Mouse (Mus musculus) embryonic facial prominence, embryonic 13.5 days (tissue): ENCODE measurements at regions not wholly inside any gene's neighbourhood (a gene's known extent, or its start where the extent isn't known, plus 50 kb on each side); places are given as distances from the start of the nearest gene placed in this dataset.

Source experiments
- ATAC-seq: fragments of 200-750 bp; cut with Nextera tagmentation; 2 replicates; pipeline ENCODE4 v1.8.0; 2017; ENCODE audit warnings: low read depth; ENCODE audit not compliant: insufficient number of reproducible peaks, insufficient read depth, low FRiP score, low TSS enrichment
- H3K27ac ChIP-seq: fragments of 300-500 bp; sonication (generic); 2 replicates; pipeline ENCODE4 v1.5.1; 2015; ENCODE audit warnings: moderate library complexity, mild to moderate bottlenecking, inconsistent platforms
- H3K27me3 ChIP-seq: fragments of 300-500 bp; sonication (generic); 2 replicates; pipeline ENCODE4 v1.6.1; 2015; ENCODE audit warnings: mild to moderate bottlenecking, inconsistent platforms
- H3K36me3 ChIP-seq: fragments of 300-500 bp; sonication (generic); 2 replicates; pipeline ENCODE4 v1.6.1; 2015; ENCODE audit warnings: mild to moderate bottlenecking, inconsistent platforms
- H3K4me1 ChIP-seq: fragments of 300-500 bp; sonication (generic); 2 replicates; pipeline ENCODE4 v1.6.1; 2015; ENCODE audit warnings: inconsistent platforms
- H3K4me2 ChIP-seq: fragments of 300-500 bp; sonication (generic); 2 replicates; pipeline ENCODE4 v1.6.1; 2015; ENCODE audit warnings: moderate library complexity, mild to moderate bottlenecking, inconsistent platforms
- H3K4me3 ChIP-seq: fragments of 300-500 bp; sonication (generic); 2 replicates; pipeline ENCODE4 v1.5.1; 2015; ENCODE audit warnings: mild to moderate bottlenecking, inconsistent platforms
- H3K9ac ChIP-seq: fragments of 300-500 bp; sonication (generic); 2 replicates; pipeline ENCODE4 v1.6.1; 2015; ENCODE audit warnings: mild to moderate bottlenecking, inconsistent platforms
- H3K9me3 ChIP-seq: fragments of 300-500 bp; sonication (generic); 2 replicates; pipeline ENCODE4 v1.6.1; 2016; ENCODE audit warnings: inconsistent platforms
- WGBS: fragments of 180-500 bp; shearing (Covaris S2); methylation state at CpG from one replicate; pipeline ENCODE4 v1.1.7; 2015; ENCODE audit warnings: mixed read lengths; 5-methylcytosine and 5-hydroxymethylcytosine counted together

GRCm38 (mm10) chr2:137924576-137924975 lies 331.8 kb upstream of the Btbd3 start:
- H3K4me3 ChIP-seq: no peak overlapping the region
- no peak for ATAC-seq
- 24% methylated on average over 2 of the region's 2 CpGs for WGBS

GRCm38 (mm10) chr2:137898425-137898824 lies 357.9 kb upstream of the Btbd3 start:
- ATAC-seq: no peak

More at GRCm38 (mm10) chr2:137924576-137924975, 331.8 kb upstream of the Btbd3 start:
- Histone ChIP-seq H3K27me3 (no peaks in the 10 kb centered on the region), H3K9me3 (no peaks in the 10 kb centered on the region), H3K9ac (no peak overlapping the region), H3K27ac (no peak overlapping the region), H3K36me3 (no peaks in the 10 kb centered on the region), H3K4me1 (peaks cover 11% of the 10 kb centered on the region), H3K4me2 (no peak overlapping the region)

DNA sequence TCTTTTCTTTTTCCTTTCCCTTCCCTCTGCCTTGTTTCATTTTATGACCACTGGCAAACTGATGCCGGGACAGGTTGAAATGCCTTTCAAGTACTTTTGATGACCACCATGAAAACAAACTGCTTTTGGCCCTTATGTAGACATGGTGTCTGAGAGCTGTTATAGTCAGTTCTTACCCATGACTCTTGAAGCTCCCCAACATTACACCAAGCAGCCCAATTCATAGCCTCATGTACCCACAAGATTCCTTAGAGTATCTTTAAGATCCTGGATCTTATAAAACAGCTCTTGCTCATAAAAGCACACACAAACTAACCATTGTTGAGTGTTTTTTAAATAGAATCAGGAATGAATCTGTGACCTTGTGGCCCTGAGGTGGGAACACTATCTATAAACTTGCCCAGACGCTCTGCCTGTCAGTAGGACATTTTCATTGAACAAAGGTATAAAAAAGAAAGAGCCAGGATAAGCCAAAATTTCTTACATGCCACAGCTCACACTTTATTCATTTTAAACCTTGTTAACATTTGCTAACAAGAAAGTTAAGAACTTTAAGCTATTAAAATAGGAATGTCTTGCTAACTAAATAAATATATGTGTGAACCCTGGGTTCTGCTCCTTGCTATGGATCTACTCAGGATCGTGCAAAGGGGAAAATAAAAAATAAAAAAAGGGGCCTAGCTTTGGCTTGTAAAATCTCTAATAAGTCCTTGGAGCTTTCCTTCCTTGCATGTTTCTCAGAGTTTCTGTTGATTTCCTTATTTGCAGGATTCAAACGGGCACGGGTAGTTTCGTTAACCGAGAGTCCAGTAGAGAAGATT lies 375.9 kb upstream of the Btbd3 start:
- H3K9me3 ChIP-seq: no peaks in the 10 kb centered on the region
- no peaks in the 10 kb centered on the region for H3K4me1 ChIP-seq
- H3K27me3 ChIP-seq: no peaks in the 10 kb centered on the region
- H3K4me3 ChIP-seq: no peak overlapping the region
- no peak overlapping the region for H3K9ac ChIP-seq
- WGBS: 86% methylated on average over 7 of the region's 7 CpGs
- no peak overlapping the region for H3K4me2 ChIP-seq
- no peak for ATAC-seq
- H3K27ac ChIP-seq: no peak overlapping the region
- H3K36me3 ChIP-seq: no peaks in the 10 kb centered on the region

More at GRCm38 (mm10) chr2:137898425-137898824, 357.9 kb upstream of the Btbd3 start:
- H3K27ac ChIP-seq: no peak overlapping the region
- no peak overlapping the region for H3K4me3 ChIP-seq
- no peak overlapping the region for H3K4me2 ChIP-seq
- H3K27me3 ChIP-seq: no peaks in the 10 kb centered on the region
- H3K9me3 ChIP-seq: no peaks in the 10 kb centered on the region
- H3K9ac ChIP-seq: no peak overlapping the region
- no peaks in the 10 kb centered on the region for H3K4me1 ChIP-seq
- no peaks in the 10 kb centered on the region for H3K36me3 ChIP-seq

- Histone ChIP-seq H3K9ac (no peak overlapping the region), H3K36me3 (no peaks in the 10 kb centered on the region), H3K27me3 (no peaks in the 10 kb centered on the region), H3K9me3 (no peaks in the 10 kb centered on the region), H3K4me3 (no peak overlapping the region), H3K27ac (no peak overlapping the region), H3K4me2 (no peak overlapping the region), H3K4me1 (no peaks in the 10 kb centered on the region)
- 77% methylated on average over 4 of the region's 4 CpGs for WGBS
- no peak for ATAC-seq
These were observed 386.7 kb upstream of the Btbd3 start for GRCm38 (mm10) chr2:137869676-137870075.

GRCm38 (mm10) chr2:137854494-137854893 lies 401.9 kb upstream of the Btbd3 start:
- no peak for ATAC-seq
- WGBS: 67% methylated on average over 4 of the region's 4 CpGs
- no peak overlapping the region for H3K4me3 ChIP-seq
- no peaks in the 10 kb centered on the region for H3K36me3 ChIP-seq
- 0 out of 2 replicates have a peak, but pooled peaks cover 5% of the 10 kb centered on the region for H3K4me1 ChIP-seq
- H3K9ac ChIP-seq: no peak overlapping the region
- no peaks in the 10 kb centered on the region for H3K27me3 ChIP-seq
- no peak overlapping the region for H3K27ac ChIP-seq
- H3K9me3 ChIP-seq: no peaks in the 10 kb centered on the region
- H3K4me2 ChIP-seq: no peak overlapping the region

- ATAC-seq: no peak
- H3K4me1 ChIP-seq: 0 out of 2 replicates have a peak, but pooled peaks cover 5% of the 10 kb centered on the region
- H3K27me3 ChIP-seq: no peaks in the 10 kb centered on the region
- H3K4me2 ChIP-seq: no peak overlapping the region
- H3K4me3 ChIP-seq: no peak overlapping the region
- no peak overlapping the region for H3K27ac ChIP-seq
- H3K9me3 ChIP-seq: no peaks in the 10 kb centered on the region
- 64% methylated on average over 10 of the region's 10 CpGs for WGBS
- no peak overlapping the region for H3K9ac ChIP-seq
- no peaks in the 10 kb centered on the region for H3K36me3 ChIP-seq
These were observed 402.7 kb upstream of the Btbd3 start for GRCm38 (mm10) chr2:137853399-137854259.

DNA sequence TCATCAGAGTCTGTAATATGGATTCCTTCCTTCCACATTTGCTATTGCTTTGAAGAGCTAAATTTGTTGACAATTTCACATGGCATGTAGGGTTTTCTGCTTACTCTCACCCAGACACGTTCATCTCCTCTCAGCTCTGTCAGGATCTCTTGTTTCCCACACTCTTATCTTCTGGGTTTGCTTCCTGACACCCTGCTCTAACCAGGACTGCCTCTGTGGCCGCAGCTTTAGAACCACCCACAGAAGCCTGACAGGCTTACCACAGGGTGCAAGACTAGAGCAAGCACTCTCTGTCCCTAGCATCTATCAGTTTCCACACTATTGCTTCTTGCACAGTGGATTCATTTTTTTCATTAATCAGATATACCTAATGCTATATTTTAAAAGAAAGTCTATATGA lies 408.5 kb upstream of the Btbd3 start:
- Histone ChIP-seq H3K9ac (no peak overlapping the region), H3K4me3 (no peak overlapping the region), H3K4me1 (no peaks in the 10 kb centered on the region), H3K36me3 (no peaks in the 10 kb centered on the region), H3K4me2 (no peak overlapping the region), H3K27ac (no peak overlapping the region), H3K9me3 (no peaks in the 10 kb centered on the region), H3K27me3 (no peaks in the 10 kb centered on the region)
- no peak for ATAC-seq
- 57% methylated on average over 2 of the region's 2 CpGs for WGBS

DNA sequence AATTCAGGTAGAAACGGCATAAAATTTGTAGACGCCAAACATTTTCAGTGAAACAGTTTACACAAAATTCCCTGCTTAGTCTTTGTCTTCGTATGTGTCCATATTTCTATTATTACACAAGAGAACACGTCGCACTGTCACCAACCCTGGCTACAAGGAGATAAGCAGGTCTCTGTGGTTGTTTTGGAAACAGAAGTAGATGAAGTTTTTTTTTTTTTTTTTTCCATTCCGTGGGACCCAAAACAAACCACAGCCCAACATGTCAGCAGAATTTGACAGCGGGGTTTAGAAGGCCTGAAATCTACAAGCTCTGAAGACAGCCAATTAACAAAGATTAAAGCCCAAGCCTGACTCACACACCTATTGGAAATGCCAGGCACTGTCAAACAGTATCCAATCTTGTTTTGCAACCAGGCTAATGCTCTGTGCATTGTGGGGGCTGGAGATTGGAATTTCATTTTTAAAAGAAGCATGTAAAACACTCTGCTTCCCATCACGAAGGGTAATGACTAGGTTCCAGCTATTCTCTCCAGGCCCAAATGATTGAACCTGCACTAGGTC lies 428.5 kb upstream of the Btbd3 start:
- H3K27me3 ChIP-seq: no peaks in the 10 kb centered on the region
- H3K4me3 ChIP-seq: no peak overlapping the region
- H3K9me3 ChIP-seq: no peaks in the 10 kb centered on the region
- 58% methylated on average over 8 of the region's 8 CpGs for WGBS
- peaks cover 8% of the 10 kb centered on the region for H3K4me1 ChIP-seq
- no peak overlapping the region for H3K27ac ChIP-seq
- H3K4me2 ChIP-seq: no peak overlapping the region
- ATAC-seq: 0 out of 2 replicates have a peak, but pooled peaks have one; percentile 48
- H3K36me3 ChIP-seq: no peaks in the 10 kb centered on the region
- no peak overlapping the region for H3K9ac ChIP-seq

DNA sequence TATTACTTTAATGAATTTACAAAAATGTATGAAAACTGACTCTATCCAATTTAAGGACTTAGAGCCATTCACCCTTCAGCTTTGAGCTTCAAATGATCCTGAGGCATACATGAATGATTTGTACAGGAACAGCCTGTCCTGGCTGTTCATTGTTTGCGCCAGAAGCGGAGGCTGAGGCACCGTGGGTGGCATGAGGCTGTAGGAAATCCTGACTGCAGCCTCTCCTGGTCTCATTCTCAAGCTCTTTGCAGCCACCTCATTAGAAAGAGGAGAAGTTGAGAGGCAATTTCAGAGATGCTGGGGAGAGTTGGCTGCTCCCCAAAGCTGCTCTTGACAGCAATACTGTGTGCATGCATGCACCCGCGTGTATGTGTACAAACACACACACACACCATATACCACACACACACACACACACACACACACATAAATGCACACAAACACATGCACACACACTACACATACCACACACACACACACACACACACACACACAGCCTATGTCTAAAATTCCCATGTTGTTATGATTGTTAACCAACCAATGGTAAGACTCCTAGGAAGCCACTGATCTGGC lies 434.9 kb upstream of the Btbd3 start:
- H3K4me2 ChIP-seq: no peak overlapping the region
- H3K27ac ChIP-seq: no peak overlapping the region
- H3K4me3 ChIP-seq: no peak overlapping the region
- 56% methylated on average over 5 of the region's 5 CpGs for WGBS
- ATAC-seq: no peak
- no peaks in the 10 kb centered on the region for H3K36me3 ChIP-seq
- no peak overlapping the region for H3K9ac ChIP-seq
- no peaks in the 10 kb centered on the region for H3K27me3 ChIP-seq
- H3K4me1 ChIP-seq: peaks cover 9% of the 10 kb centered on the region
- no peaks in the 10 kb centered on the region for H3K9me3 ChIP-seq

DNA sequence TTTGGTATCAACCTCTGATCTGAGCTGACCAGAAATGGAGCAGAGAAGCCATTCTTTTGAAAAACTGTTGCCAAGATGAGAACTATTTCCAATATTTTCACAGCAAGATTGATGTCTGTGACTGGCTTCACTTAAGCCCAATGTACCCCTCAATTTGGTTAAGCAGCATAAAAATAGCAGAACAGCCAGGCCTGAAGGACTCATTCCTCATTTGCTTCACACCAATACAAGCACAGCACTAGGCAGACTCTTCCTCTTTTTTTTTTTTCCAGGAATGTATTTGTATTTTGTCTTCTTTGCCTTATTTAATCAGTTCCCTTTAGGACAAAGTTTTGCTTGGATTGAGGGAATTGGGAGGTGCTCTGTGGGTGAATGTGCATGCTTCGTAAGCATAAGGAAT lies 441.4 kb upstream of the Btbd3 start:
- H3K9ac ChIP-seq: no peak overlapping the region
- WGBS: 89% methylated on average over 1 of the region's 1 CpGs

DNA sequence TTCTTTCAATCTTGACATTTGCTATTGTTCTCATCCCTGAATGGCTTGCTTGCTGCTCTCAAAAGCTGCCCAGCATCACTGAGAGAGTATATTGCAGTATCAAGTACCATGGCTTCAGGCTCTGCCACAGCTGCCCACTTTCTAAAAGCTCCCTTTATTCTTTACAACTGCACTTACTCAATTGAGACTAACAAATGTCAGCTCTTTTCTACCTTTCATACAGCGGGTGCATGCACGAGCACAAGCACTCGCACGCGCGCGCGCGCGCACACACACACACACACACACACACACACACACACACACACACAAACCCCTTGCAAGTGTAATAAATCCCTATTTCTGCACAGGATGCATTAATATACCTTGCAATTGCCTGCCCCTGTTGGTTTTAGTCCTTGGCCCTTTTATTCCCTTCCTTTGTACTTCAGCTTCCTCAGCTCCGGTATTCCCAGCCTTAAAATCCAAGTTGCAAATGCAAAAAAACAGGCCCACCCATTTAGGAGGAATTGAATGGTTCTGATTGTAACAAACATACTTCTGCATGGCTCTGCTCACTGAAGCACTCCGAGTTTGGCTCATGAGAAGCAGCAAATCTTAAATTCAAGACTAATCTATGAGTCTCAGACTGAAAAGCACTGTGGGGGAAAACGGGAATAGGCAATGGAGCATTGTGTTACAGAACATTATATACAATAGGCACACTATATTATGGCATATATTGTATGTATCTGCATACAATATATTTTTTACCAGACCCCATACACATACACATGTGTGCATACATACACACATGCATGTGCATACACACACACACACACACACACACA lies 447.7 kb upstream of the Btbd3 start:
- Histone ChIP-seq H3K27ac (no peak overlapping the region), H3K9ac (no peak overlapping the region), H3K36me3 (no peaks in the 10 kb centered on the region), H3K4me3 (no peak overlapping the region), H3K9me3 (no peaks in the 10 kb centered on the region), H3K4me1 (peaks cover 4% of the 10 kb centered on the region; the same call in 1 of the 2 replicates), H3K4me2 (no peak overlapping the region), H3K27me3 (no peaks in the 10 kb centered on the region)
- WGBS: 72% methylated on average over 13 of the region's 13 CpGs
- no peak for ATAC-seq

More for the DNA sequence above, 441.4 kb upstream of the Btbd3 start:
- Histone ChIP-seq H3K4me2 (no peak overlapping the region), H3K27ac (no peak overlapping the region), H3K4me3 (no peak overlapping the region), H3K9me3 (no peaks in the 10 kb centered on the region), H3K36me3 (no peaks in the 10 kb centered on the region), H3K27me3 (no peaks in the 10 kb centered on the region), H3K4me1 (no peaks in the 10 kb centered on the region)
- no peak for ATAC-seq
